Mouse (Mus musculus) T-helper 2 cell (primary cell): ENCODE measurements at regions not wholly inside any gene's neighbourhood (a gene's known extent, or its start where the extent isn't known, plus 50 kb on each side); places are given as distances from the start of the nearest gene placed in this dataset.

Experiments used
- in situ Hi-C: fragments of 300-600 bp; cut with MboI, MseI; formaldehyde crosslinking; loops from one replicate; pipeline ENCODE4 v1.15.1; 2025; ENCODE audit warnings: high pct_unique_total_duplicates

- in situ Hi-C loops, result no loop called here
These were observed 192.8 kb downstream of the Nuf2 start for GRCm38 (mm10) chr1:169338461-169338860.

GRCm38 (mm10) chr1:169332165-169332564 lies 199.1 kb downstream of the Nuf2 start:
- in situ Hi-C loops, result no loop called here

- in situ Hi-C loops, result no loop called here
These were observed 218.0 kb downstream of the Nuf2 start for GRCm38 (mm10) chr1:169313241-169313640.

- in situ Hi-C loops, result no loop called here
These were observed 247.8 kb downstream of the Nuf2 start for GRCm38 (mm10) chr1:169283440-169283839.

- in situ Hi-C loops, result no loop called here
These were observed 260.5 kb downstream of the Nuf2 start for GRCm38 (mm10) chr1:169270750-169271149.

GRCm38 (mm10) chr1:169263984-169264660 lies 267.1 kb downstream of the Nuf2 start:
- in situ Hi-C loops, result no loop called here

- in situ Hi-C loops, result no loop called here
These were observed 276.9 kb downstream of the Nuf2 start for GRCm38 (mm10) chr1:169254250-169254937.

GRCm38 (mm10) chr1:169252189-169252588 lies 279.1 kb downstream of the Nuf2 start:
- in situ Hi-C loops, result no loop called here

GRCm38 (mm10) chr1:169249021-169249420 lies 282.2 kb downstream of the Nuf2 start:
- in situ Hi-C loops, result no loop called here

GRCm38 (mm10) chr1:169240377-169240776 lies 290.9 kb downstream of the Nuf2 start:
- in situ Hi-C loops, result no loop called here

- in situ Hi-C loops, result no loop called here
These were observed 292.6 kb downstream of the Nuf2 start for GRCm38 (mm10) chr1:169238671-169239090.

- in situ Hi-C loops, result no loop called here
These were observed 296.0 kb downstream of the Nuf2 start for GRCm38 (mm10) chr1:169235276-169235681.

- in situ Hi-C loops, result no loop called here
These were observed 297.9 kb downstream of the Nuf2 start for GRCm38 (mm10) chr1:169233368-169233767.

- in situ Hi-C loops, result no loop called here
These were observed 301.2 kb downstream of the Nuf2 start for GRCm38 (mm10) chr1:169230097-169230496.

- in situ Hi-C loops, result no loop called here
These were observed 306.8 kb downstream of the Nuf2 start for GRCm38 (mm10) chr1:169224431-169224830.

GRCm38 (mm10) chr1:169187658-169188057 lies 343.6 kb downstream of the Nuf2 start:
- in situ Hi-C loops, result no loop called here

- in situ Hi-C loops, result no loop called here
These were observed 360.9 kb downstream of the Nuf2 start for GRCm38 (mm10) chr1:169170405-169170804.

GRCm38 (mm10) chr1:169168033-169168432 lies 363.2 kb downstream of the Nuf2 start:
- in situ Hi-C loops, result no loop called here

- in situ Hi-C loops, result no loop called here
These were observed 365.0 kb downstream of the Nuf2 start for GRCm38 (mm10) chr1:169166041-169166850.

GRCm38 (mm10) chr1:169160858-169161257 lies 370.4 kb downstream of the Nuf2 start:
- in situ Hi-C loops, result no loop called here

GRCm38 (mm10) chr1:169160220-169160619 lies 371.0 kb downstream of the Nuf2 start:
- in situ Hi-C loops, result no loop called here

GRCm38 (mm10) chr1:169159786-169160185 lies 371.5 kb downstream of the Nuf2 start:
- in situ Hi-C loops, result no loop called here
